Mouse (Mus musculus): ENCODE data around the gene Gm20605. TPM values are rescaled to one million over a fixed set of nuclear protein-coding genes. Genes with fewer than 3 reads are reported as not detected.

Gm20605 gene
- total and polyA plus RNA-seq, 2 experiments from 2014 or later, result 0.99 to 6.5 TPM

- WGBS, result 51% methylated on average over 4 of the region's 4 CpGs
Observed at GRCm38 (mm10) chr5:137642886-137643285, 13.9 kb downstream of the Gm20605 start.

GRCm38 (mm10) chr5:137644484-137644883 is 15.5 kb downstream of the Gm20605 start:
- Histone ChIP-seq H3K4me3 (ENCODE audit: low read depth, low read length) (no peak overlapping the region), H3K9ac (replicated peaks; ENCODE audit: low read length, poor library complexity, severe bottlenecking) (no peak overlapping the region), H3K4me2 (ENCODE audit: low read depth, low read length, poor library complexity, severe bottlenecking) (no peak overlapping the region), H3K4me1 (ENCODE audit: insufficient read depth, low read length) (peaks cover 8% of the 10 kb centered on the region; the same call in 1 of the 2 replicates), H3K27ac (ENCODE audit: low read depth, low read length) (no peak overlapping the region), H3K9me3 (ENCODE audit: low read length) (no peaks in the 10 kb centered on the region), H3K36me3 (ENCODE audit: insufficient read depth, low read length) (peaks cover 19% of the 10 kb centered on the region), H3K27me3 (ENCODE audit: insufficient read depth, low read length) (peaks cover 24% of the 10 kb centered on the region; the same call in 1 of the 2 replicates)
- ATAC-seq (ENCODE audit: low FRiP score) (no peak), DNase-seq (ENCODE audit: low spot score) (no peak)
- WGBS, result 44% methylated on average over 19 of the region's 19 CpGs
- no peak for TF ChIP-seq CTCF (IDR thresholded peaks at IDR 0.05)

More at GRCm38 (mm10) chr5:137642886-137643285, 13.9 kb downstream of the Gm20605 start:
- no peak for TF ChIP-seq CTCF (IDR thresholded peaks at IDR 0.05)
- no peak overlapping the region for H3K27ac ChIP-seq (ENCODE audit: low read depth, low read length)
- no peak overlapping the region for H3K4me3 ChIP-seq (ENCODE audit: low read depth, low read length)
- DNase-seq (ENCODE audit: low spot score), result no peak
- no peak overlapping the region for H3K4me2 ChIP-seq (ENCODE audit: low read depth, low read length, poor library complexity, severe bottlenecking)
- no peak overlapping the region for H3K9ac ChIP-seq (replicated peaks; ENCODE audit: low read length, poor library complexity, severe bottlenecking)
- H3K36me3 ChIP-seq (ENCODE audit: insufficient read depth, low read length), result peaks cover 31% of the 10 kb centered on the region
- H3K9me3 ChIP-seq (ENCODE audit: low read length), result no peaks in the 10 kb centered on the region
- H3K4me1 ChIP-seq (ENCODE audit: insufficient read depth, low read length), result peaks cover 1% of the 10 kb centered on the region; the same call in 1 of the 2 replicates
- ATAC-seq (ENCODE audit: low FRiP score), result no peak
- peaks cover 24% of the 10 kb centered on the region; the same call in 1 of the 2 replicates for H3K27me3 ChIP-seq (ENCODE audit: insufficient read depth, low read length)

GRCm38 (mm10) chr5:137645091-137645651 is 16.2 kb downstream of the Gm20605 start:
- no peak for TF ChIP-seq CTCF (IDR thresholded peaks at IDR 0.05)
- Histone ChIP-seq H3K9me3 (ENCODE audit: low read length) (no peaks in the 10 kb centered on the region), H3K4me2 (ENCODE audit: low read depth, low read length, poor library complexity, severe bottlenecking) (peak overlapping the region; percentile 25; the same call in 1 of the 2 replicates), H3K36me3 (ENCODE audit: insufficient read depth, low read length) (peaks cover 12% of the 10 kb centered on the region; the same call in 1 of the 2 replicates), H3K27me3 (ENCODE audit: insufficient read depth, low read length) (peaks cover 24% of the 10 kb centered on the region; the same call in 1 of the 2 replicates), H3K9ac (replicated peaks; ENCODE audit: low read length, poor library complexity, severe bottlenecking) (no peak overlapping the region), H3K4me1 (ENCODE audit: insufficient read depth, low read length) (peaks cover 13% of the 10 kb centered on the region; the same call in 1 of the 2 replicates), H3K27ac (ENCODE audit: low read depth, low read length) (no peak overlapping the region), H3K4me3 (ENCODE audit: low read depth, low read length) (peak overlapping the region; percentile 13)
- 4% methylated on average over 44 of the region's 44 CpGs for WGBS
- DNase-seq (ENCODE audit: low spot score), result no peak
- ATAC-seq (ENCODE audit: low FRiP score), result no peak

- 19% methylated on average over 11 of the region's 11 CpGs for WGBS
- ATAC-seq (ENCODE audit: low FRiP score), result no peak
- H3K4me3 ChIP-seq (ENCODE audit: low read depth, low read length), result peak within 1 kb of the TSS; percentile 13
- no peak for TF ChIP-seq CTCF (IDR thresholded peaks at IDR 0.05)
- peak within 1 kb of the TSS; percentile 25; the same call in 1 of the 2 replicates for H3K4me2 ChIP-seq (ENCODE audit: low read depth, low read length, poor library complexity, severe bottlenecking)
- peaks cover 7% of the 10 kb centered on the region; the same call in 1 of the 2 replicates for H3K36me3 ChIP-seq (ENCODE audit: insufficient read depth, low read length)
- H3K27me3 ChIP-seq (ENCODE audit: insufficient read depth, low read length), result peaks cover 24% of the 10 kb centered on the region; the same call in 1 of the 2 replicates
- peaks cover 13% of the 10 kb centered on the region; the same call in 1 of the 2 replicates for H3K4me1 ChIP-seq (ENCODE audit: insufficient read depth, low read length)
- H3K9ac ChIP-seq (replicated peaks; ENCODE audit: low read length, poor library complexity, severe bottlenecking), result no peak within 1 kb of the TSS
- no peak for DNase-seq (ENCODE audit: low spot score)
- no peaks in the 10 kb centered on the region for H3K9me3 ChIP-seq (ENCODE audit: low read length)
- H3K27ac ChIP-seq (ENCODE audit: low read depth, low read length), result no peak within 1 kb of the TSS
Observed at GRCm38 (mm10) chr5:137645652-137646091, 16.7 kb downstream of the Gm20605 start, which contains the start of gene Irs3. Irs3 (minus strand) TSS chr5:137645714.

- no peaks in the 10 kb centered on the region for H3K9me3 ChIP-seq (ENCODE audit: low read length)
- H3K4me2 ChIP-seq (ENCODE audit: low read depth, low read length, poor library complexity, severe bottlenecking), result no peak overlapping the region
- peaks cover 13% of the 10 kb centered on the region; the same call in 1 of the 2 replicates for H3K4me1 ChIP-seq (ENCODE audit: insufficient read depth, low read length)
- DNase-seq (ENCODE audit: low spot score) (peak; percentile 71), ATAC-seq (ENCODE audit: low FRiP score) (peak; percentile 64)
- H3K36me3 ChIP-seq (ENCODE audit: insufficient read depth, low read length), result peaks cover 7% of the 10 kb centered on the region
- H3K27me3 ChIP-seq (ENCODE audit: insufficient read depth, low read length), result peaks cover 24% of the 10 kb centered on the region; the same call in 1 of the 2 replicates
- peak overlapping the region; percentile 69 for H3K27ac ChIP-seq (ENCODE audit: low read depth, low read length)
- 63% methylated on average over 9 of the region's 9 CpGs for WGBS
- TF ChIP-seq CTCF (IDR thresholded peaks at IDR 0.05), result no peak
- H3K4me3 ChIP-seq (ENCODE audit: low read depth, low read length), result no peak overlapping the region
- 0 out of 2 replicates have a peak overlapping the region, but pooled peaks have one; percentile 39 for H3K9ac ChIP-seq (replicated peaks; ENCODE audit: low read length, poor library complexity, severe bottlenecking)
Observed at GRCm38 (mm10) chr5:137647827-137648601, 19.0 kb downstream of the Gm20605 start.

Measured in midbrain, postnatal 0 days (tissue).